Mouse (Mus musculus) midbrain, embryonic 14.5 days (tissue): ENCODE results near the gene Slc34a3. TPM values are rescaled to one million over a fixed set of nuclear protein-coding genes. Genes with fewer than 3 reads are reported as not detected.
A peak's percentile ranks its signal among the peaks of the same experiment; 100 is the strongest.

ENCODE experiments used
- ATAC-seq: fragments of 200-750 bp; cut with Nextera tagmentation; 2 replicates; pipeline ENCODE4 v1.8.0; 2017; ENCODE audit warnings: moderate number of reproducible peaks, moderate library complexity; ENCODE audit not compliant: low FRiP score, low TSS enrichment
- DNase-seq: peaks from one replicate; pipeline ENCODE4 v3.0.0-alpha.2; 2015
- H3K27ac ChIP-seq: fragments of 300-500 bp; sonication (generic); replicated peaks from 2 replicates; pipeline ENCODE4 v1.5.1; 2014; ENCODE audit warnings: mild to moderate bottlenecking, low read depth, low read length, moderate library complexity
- H3K27me3 ChIP-seq: fragments of 300-500 bp; sonication (generic); 2 replicates; pipeline ENCODE4 v1.6.1; 2014; ENCODE audit warnings: low read length, control low read depth, mixed read lengths; ENCODE audit not compliant: control insufficient read depth, insufficient read depth
- H3K36me3 ChIP-seq: fragments of 300-500 bp; sonication (generic); 2 replicates; pipeline ENCODE4 v1.6.1; 2014; ENCODE audit warnings: low read length, control low read depth; ENCODE audit not compliant: control insufficient read depth, insufficient read depth
- H3K4me1 ChIP-seq: fragments of 300-500 bp; sonication (generic); 2 replicates; pipeline ENCODE4 v1.6.1; 2014; ENCODE audit warnings: mild to moderate bottlenecking, antibody characterized with exemption, low read length, control low read depth; ENCODE audit not compliant: control insufficient read depth, insufficient read depth
- H3K4me2 ChIP-seq: fragments of 300-500 bp; sonication (generic); 2 replicates; pipeline ENCODE4 v1.6.1; 2014; ENCODE audit warnings: mild to moderate bottlenecking, low read length, moderate library complexity
- H3K4me3 ChIP-seq: fragments of 300-500 bp; sonication (generic); replicated peaks from 2 replicates; pipeline ENCODE4 v1.5.1; 2014; ENCODE audit warnings: low read depth, low read length
- H3K9ac ChIP-seq: fragments of 300-500 bp; sonication (generic); replicated peaks from 2 replicates; pipeline ENCODE4 v1.6.1; 2014; ENCODE audit warnings: mild to moderate bottlenecking, low read length, moderate library complexity
- H3K9me3 ChIP-seq: fragments of 300-500 bp; sonication (generic); 2 replicates; pipeline ENCODE4 v1.6.1; 2016; ENCODE audit warnings: low read length, control low read depth, mixed read lengths; ENCODE audit not compliant: control insufficient read depth
- WGBS: fragments of 180-500 bp; shearing (Covaris S2); extraction: QIAGEN DNeasy Blood & Tissue Kit; methylation state at CpG from one replicate; pipeline ENCODE4 v1.1.7; 2014; 5-methylcytosine and 5-hydroxymethylcytosine counted together
- polyA plus RNA-seq: library from polyadenylated mRNA; unstranded; fragments of >200 nt; fragmentation: Nextera tagmentation; extraction: Ambion mirVana; gene quantifications from 2 replicates; pipeline ENCODE4 v1.2.1, GENCODE M21; 2014

The Slc34a3 gene
- polyA plus RNA-seq, 1 experiment from 2014 or later, result not detected

DNA sequence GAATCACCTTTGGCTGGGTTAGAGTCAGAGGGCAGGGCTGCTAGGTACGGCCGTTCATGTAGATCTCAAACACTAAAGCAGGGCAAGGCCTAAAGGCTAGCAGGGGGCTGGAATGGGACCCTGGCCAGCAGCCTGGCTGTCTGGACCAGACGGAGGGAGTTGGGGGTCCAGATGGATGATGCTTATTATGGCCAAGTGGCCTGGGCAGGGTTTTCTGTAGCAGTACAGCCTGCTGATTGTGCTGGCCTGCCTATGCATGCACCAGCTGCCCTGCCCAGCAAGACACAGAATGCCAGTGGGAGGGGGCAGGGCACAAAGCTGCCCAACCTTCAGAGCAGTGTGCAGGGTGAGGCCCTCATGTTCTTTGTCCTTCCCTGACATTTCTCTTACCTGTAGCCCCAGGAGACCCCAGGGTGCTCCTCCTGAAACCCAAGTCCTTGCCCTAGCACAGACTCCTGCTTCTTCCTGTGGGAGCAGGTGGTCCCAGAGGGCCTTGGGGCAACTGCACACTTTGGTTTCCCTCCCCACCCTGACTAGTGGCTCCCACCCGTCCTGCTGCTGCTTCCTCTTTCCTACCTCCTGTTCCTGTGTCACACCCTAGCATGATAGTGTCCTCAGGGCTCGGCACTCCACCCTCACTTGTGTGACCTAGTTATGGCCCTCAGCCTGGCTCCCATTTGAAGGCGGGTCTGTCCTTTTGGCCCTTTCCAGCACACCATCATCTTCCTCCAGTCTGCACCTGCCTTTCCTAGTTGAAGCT is 31.9 kb upstream of the Slc34a3 start:
- Histone ChIP-seq H3K36me3 (peaks cover 27% of the 10 kb centered on the region), H3K27me3 (peaks cover 9% of the 10 kb centered on the region), H3K4me3 (no peak overlapping the region), H3K27ac (no peak overlapping the region), H3K9me3 (no peaks in the 10 kb centered on the region), H3K4me1 (peaks cover 53% of the 10 kb centered on the region), H3K4me2 (peak overlapping the region; percentile 100), H3K9ac (peak overlapping the region; percentile 31; the same call in 1 of the 2 replicates)
- no peak for DNase-seq
- WGBS, result 70% methylated on average over 6 of the region's 6 CpGs
- no peak for ATAC-seq

- H3K4me2 ChIP-seq, result peak overlapping the region; percentile 100
- 73% methylated on average over 3 of the region's 3 CpGs for WGBS
- DNase-seq (no peak), ATAC-seq (no peak)
- H3K4me3 ChIP-seq, result 0 out of 2 replicates have a peak overlapping the region, but pooled peaks have one; percentile 12
- no peak overlapping the region for H3K27ac ChIP-seq
- H3K27me3 ChIP-seq, result peaks cover 9% of the 10 kb centered on the region
- H3K9me3 ChIP-seq, result no peaks in the 10 kb centered on the region
- H3K36me3 ChIP-seq, result peaks cover 18% of the 10 kb centered on the region
- no peak overlapping the region; the same call in 1 of the 2 replicates for H3K9ac ChIP-seq
- H3K4me1 ChIP-seq, result peaks cover 47% of the 10 kb centered on the region
Measured at GRCm38 (mm10) chr2:25264851-25265250, 30.7 kb upstream of the Slc34a3 start.

DNA sequence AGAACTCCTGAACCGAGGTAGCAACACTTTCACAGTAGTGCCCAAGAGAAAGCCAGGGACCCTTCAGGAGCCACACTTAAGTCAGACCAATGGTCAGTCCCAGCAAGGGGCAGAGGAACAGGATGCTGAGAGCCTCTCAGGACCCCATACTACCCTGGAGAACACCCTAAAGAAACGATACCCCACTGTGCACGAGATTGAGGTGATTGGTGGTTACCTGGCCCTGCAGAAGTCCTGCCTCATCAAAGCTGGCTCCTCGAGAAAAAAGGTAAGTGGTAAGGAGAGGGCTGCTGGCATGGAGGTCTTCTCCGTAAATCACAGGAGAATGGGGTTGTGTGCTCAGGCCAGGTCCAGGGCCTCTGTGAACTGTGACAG is 30.1 kb upstream of the Slc34a3 start:
- H3K27me3 ChIP-seq, result peaks cover 9% of the 10 kb centered on the region
- no peaks in the 10 kb centered on the region for H3K9me3 ChIP-seq
- no peak for DNase-seq
- no peak overlapping the region for H3K27ac ChIP-seq
- ATAC-seq, result no peak
- peaks cover 12% of the 10 kb centered on the region for H3K36me3 ChIP-seq
- no peak overlapping the region; the same call in 1 of the 2 replicates for H3K9ac ChIP-seq
- H3K4me3 ChIP-seq, result no peak overlapping the region; the same call in 1 of the 2 replicates
- peaks cover 47% of the 10 kb centered on the region for H3K4me1 ChIP-seq
- peak overlapping the region; percentile 100 for H3K4me2 ChIP-seq
- 77% methylated on average over 5 of the region's 5 CpGs for WGBS

DNA sequence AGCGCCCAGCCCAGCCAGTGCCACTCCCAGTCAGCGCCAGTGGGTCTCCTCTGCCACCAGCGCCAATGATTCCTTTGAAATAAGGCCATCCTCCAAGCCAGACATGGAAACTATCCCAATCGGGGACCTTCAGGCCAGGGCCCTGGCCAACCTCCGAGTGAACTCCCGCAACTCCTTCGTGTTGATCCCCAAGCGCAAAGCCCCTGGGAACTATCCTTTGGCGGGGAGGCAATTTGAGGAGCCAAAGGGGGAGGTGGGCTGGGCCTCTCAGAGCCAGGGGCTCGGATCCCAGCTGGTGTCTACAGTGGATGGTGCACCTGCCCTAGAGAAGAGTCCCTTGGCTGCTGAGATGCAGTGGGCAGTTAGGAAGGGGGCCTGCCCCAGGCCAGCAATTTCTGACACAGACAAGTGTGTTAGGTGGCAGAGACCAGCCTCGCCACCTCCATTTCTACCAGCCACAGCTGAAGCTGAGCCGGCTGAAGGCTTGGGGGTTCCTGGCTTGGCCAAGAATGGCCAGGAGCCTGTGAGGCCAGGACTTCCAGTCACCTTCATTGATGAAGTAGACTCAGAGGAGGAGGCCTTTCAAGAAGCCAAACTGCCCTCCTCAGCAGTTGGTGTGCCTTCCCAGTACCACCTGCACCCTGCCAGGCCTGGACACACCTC is 29.6 kb upstream of the Slc34a3 start:
- peaks cover 7% of the 10 kb centered on the region for H3K36me3 ChIP-seq
- WGBS, result 18% methylated on average over 12 of the region's 12 CpGs
- no peak for DNase-seq
- H3K4me3 ChIP-seq, result peak overlapping the region; percentile 80
- peak overlapping the region; percentile 68 for H3K9ac ChIP-seq
- peaks cover 47% of the 10 kb centered on the region for H3K4me1 ChIP-seq
- H3K27me3 ChIP-seq, result peaks cover 9% of the 10 kb centered on the region
- no peaks in the 10 kb centered on the region for H3K9me3 ChIP-seq
- no peak overlapping the region for H3K27ac ChIP-seq
- ATAC-seq, result no peak
- H3K4me2 ChIP-seq, result peak overlapping the region; percentile 100

DNA sequence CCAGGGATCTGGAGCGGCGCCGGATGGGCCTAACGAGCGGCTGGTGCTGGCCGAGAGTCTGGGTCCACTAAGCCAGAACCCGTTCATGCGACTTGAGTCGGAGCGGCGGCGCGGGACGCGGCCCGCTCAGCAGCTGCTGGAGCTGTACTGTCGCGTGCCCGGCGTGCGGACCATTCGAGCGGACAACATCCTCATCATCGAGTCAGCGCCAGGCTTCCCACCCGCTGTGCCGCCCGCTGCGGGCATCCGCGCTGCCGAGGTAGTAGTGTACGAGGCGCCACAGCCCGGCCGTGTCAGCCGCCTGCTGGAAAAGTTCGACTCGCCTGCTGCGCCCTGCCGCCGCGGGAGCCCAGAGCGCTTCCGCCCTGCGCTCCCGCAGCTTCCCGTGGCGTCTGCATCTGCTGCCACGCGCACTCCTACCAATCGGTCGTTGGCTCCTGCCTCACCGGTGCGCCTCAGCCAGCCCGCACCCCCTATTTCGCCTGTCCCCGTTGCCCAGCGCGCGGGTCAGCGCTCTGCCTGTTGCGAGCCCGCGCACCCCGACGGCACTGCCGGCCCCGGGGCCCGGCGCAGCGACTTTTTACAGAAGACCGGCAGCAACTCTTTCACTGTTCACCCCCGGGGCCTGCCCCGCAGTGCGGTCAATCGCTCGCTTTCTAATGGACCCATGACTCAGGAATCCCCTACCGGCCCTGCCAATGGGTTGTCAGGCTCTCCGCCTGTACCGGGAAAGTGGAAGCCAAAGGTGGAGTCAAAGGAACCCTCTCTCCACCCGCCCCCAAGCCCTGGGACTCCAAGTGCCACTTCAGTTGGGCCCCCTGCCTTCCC is 28.8 kb upstream of the Slc34a3 start:
- Histone ChIP-seq H3K4me3 (peak overlapping the region; percentile 80), H3K9ac (peak overlapping the region; percentile 68), H3K4me2 (peak overlapping the region; percentile 100), H3K9me3 (no peaks in the 10 kb centered on the region), H3K36me3 (no peaks in the 10 kb centered on the region), H3K4me1 (peaks cover 47% of the 10 kb centered on the region), H3K27me3 (peaks cover 9% of the 10 kb centered on the region), H3K27ac (peak overlapping the region; percentile 74)
- WGBS, result under 1% methylated on average over 82 of the region's 82 CpGs
- peak; percentile 71 for DNase-seq
- peak; percentile 21 for ATAC-seq

- peaks cover 43% of the 10 kb centered on the region for H3K4me1 ChIP-seq
- H3K4me2 ChIP-seq, result peak within 1 kb of the TSS; percentile 100
- no peaks in the 10 kb centered on the region for H3K36me3 ChIP-seq
- H3K9me3 ChIP-seq, result no peaks in the 10 kb centered on the region
- peak within 1 kb of the TSS; percentile 74 for H3K27ac ChIP-seq
- peak within 1 kb of the TSS; percentile 68 for H3K9ac ChIP-seq
- H3K27me3 ChIP-seq, result peaks cover 9% of the 10 kb centered on the region
- ATAC-seq, result peak; percentile 97
- peak within 1 kb of the TSS; percentile 80 for H3K4me3 ChIP-seq
- peak; percentile 97 for DNase-seq
- under 1% methylated on average over 39 of the region's 39 CpGs for WGBS
Measured at GRCm38 (mm10) chr2:25262291-25262767, 28.2 kb upstream of the Slc34a3 start, which contains the start of gene Tprn. Gene Tprn (plus strand): TSS chr2:25262618.

- H3K4me1 ChIP-seq, result peaks cover 38% of the 10 kb centered on the region
- H3K4me3 ChIP-seq, result peak overlapping the region; percentile 80
- H3K4me2 ChIP-seq, result peak overlapping the region; percentile 100
- DNase-seq, result no peak
- WGBS, result 46% methylated on average over 11 of the region's 12 CpGs
- H3K9ac ChIP-seq, result peak overlapping the region; percentile 54; the same call in 1 of the 2 replicates
- peak overlapping the region; percentile 62 for H3K27ac ChIP-seq
- no peaks in the 10 kb centered on the region for H3K9me3 ChIP-seq
- H3K27me3 ChIP-seq, result peaks cover 9% of the 10 kb centered on the region
- H3K36me3 ChIP-seq, result no peaks in the 10 kb centered on the region
- no peak for ATAC-seq
Measured at GRCm38 (mm10) chr2:25261870-25262269, 27.7 kb upstream of the Slc34a3 start.

GRCm38 (mm10) chr2:25258887-25259286 is 24.7 kb upstream of the Slc34a3 start:
- H3K9ac ChIP-seq, result no peak overlapping the region
- no peak overlapping the region for H3K4me3 ChIP-seq
- H3K4me2 ChIP-seq, result no peak overlapping the region
- peaks cover 22% of the 10 kb centered on the region for H3K4me1 ChIP-seq
- H3K36me3 ChIP-seq, result no peaks in the 10 kb centered on the region
- ATAC-seq (no peak), DNase-seq (no peak)
- H3K27ac ChIP-seq, result no peak overlapping the region
- no peaks in the 10 kb centered on the region for H3K9me3 ChIP-seq
- H3K27me3 ChIP-seq, result peaks cover 3% of the 10 kb centered on the region
- WGBS, result 55% methylated on average over 2 of the region's 2 CpGs
